Mouse (Mus musculus) left cerebral cortex, adult 2 months (tissue): ENCODE results near the gene Eif1ax. TPM values are rescaled to one million over a fixed set of nuclear protein-coding genes. Genes with fewer than 3 reads are reported as not detected.
A peak's percentile ranks its signal among the peaks of the same experiment; 100 is the strongest.
"Not testable (repeated sequence)": the region's sequence is repeated elsewhere in the genome, so short reads cannot be mapped to it uniquely, and the experiment has no call there.

ENCODE experiments used
- DNase-seq, 2 experiments: peaks; one replicate each; pipeline ENCODE4 v3.0.0; 2021 to 2022; ENCODE audit warnings: low spot score in 2 of 2, mixed read lengths in 1 of 2; ENCODE audit errors: extremely low spot score in 1 of 2
- H3K27ac ChIP-seq: fragments of 200-600 bp; 2 replicates; pipeline ENCODE4 v1.8.1; 2022
- H3K4me3 ChIP-seq: fragments of 200-600 bp; 2 replicates; pipeline ENCODE4 v1.8.1; 2022
- CTCF ChIP-seq: fragments of 200-600 bp; IDR thresholded peaks from 2 replicates; pipeline ENCODE4 v1.8.1; 2022; ENCODE audit warnings: antibody characterized with exemption, mild to moderate bottlenecking, moderate library complexity
- intact Hi-C: fragments of 180-260 bp; cut with DNase I; formaldehyde crosslinking; loops from one replicate; pipeline ENCODE4 v1.15.1; 2025
- long read RNA-seq, 2 experiments: library from polyadenylated mRNA; stranded (forward); transcript quantifications; one replicate each; pipeline ENCODE4 v2.0.0; 2021; ENCODE audit warnings: borderline mapping rate in 2 of 2
- total RNA-seq, 2 experiments: library from RNA; stranded (reverse); gene quantifications; 2 replicates each; pipeline ENCODE4 v1.2.3; 2021

Gene Eif1ax
- total RNA-seq: 100 to 1,000 TPM; 126 to 127 TPM
- long read RNA-seq, experiment 1, full-length matches to known transcripts: 130 of 144 reads
- long read RNA-seq, experiment 1, partial matches to known transcripts: 2 of 144 reads
- long read RNA-seq, experiment 1, other reads (novel, unspliced or antisense): 12 of 144 reads
- long read RNA-seq, experiment 2, full-length matches to known transcripts: 57 of 64 reads
- long read RNA-seq, experiment 2, partial matches to known transcripts: 3 of 64 reads
- long read RNA-seq, experiment 2, other reads (novel, unspliced or antisense): 4 of 64 reads

DNA sequence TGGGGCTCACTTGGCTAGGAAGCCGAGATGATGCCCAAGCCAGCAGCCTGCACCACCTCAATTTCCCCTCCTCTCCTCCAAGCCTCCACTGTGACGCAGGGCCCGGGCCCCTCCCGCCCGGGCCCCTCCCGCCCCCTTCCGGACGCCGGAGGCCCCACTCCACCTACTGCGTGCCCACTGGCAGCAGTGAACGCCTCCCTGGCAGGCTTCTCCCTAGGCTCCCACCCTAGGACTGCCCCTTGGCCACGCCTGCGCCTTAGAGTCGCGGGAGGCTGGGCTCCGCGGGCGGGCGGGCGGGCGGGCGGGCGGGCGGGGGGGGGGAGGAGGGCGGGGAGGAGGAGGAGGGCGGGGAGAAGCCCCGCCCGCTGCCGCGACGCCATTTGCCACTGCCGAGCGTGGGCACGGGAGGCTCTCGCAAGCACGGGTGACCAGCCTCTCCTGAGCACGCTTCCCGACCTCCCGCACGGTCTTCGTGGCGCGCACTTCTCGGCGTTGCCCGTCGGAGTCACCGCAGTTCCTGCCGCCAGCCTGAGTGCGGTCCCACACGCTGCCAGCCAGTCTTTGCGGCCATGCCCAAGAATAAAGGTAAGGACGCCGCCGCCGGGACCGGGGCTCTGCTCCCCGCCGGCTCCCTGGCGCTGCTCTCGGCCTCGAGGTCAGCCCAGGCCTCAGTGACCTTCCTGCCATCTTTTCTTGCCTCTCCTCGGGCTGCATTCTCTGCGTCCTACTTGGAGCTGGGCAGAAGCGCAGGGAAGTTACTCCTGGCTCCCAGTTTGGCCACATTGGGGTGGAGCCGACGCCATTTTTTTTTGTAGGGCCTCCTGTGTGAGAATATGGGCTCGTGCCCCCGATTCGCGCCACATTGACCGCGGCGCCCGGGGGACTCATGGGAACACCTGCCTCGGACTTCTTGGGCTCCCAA is at the start of gene Eif1ax:
Gene Eif1ax (plus strand): TSS at position 348 of the 922 bp plus-strand sequence.
- no peak; the same call in none of the 2 replicates for TF ChIP-seq CTCF
- peak within 1 kb of the TSS; percentile 67 for H3K27ac ChIP-seq
- DNase-seq: peak; percentile 47 to 65
- intact Hi-C loops: no loop called here
- H3K4me3 ChIP-seq: peak within 1 kb of the TSS; percentile 68

DNA sequence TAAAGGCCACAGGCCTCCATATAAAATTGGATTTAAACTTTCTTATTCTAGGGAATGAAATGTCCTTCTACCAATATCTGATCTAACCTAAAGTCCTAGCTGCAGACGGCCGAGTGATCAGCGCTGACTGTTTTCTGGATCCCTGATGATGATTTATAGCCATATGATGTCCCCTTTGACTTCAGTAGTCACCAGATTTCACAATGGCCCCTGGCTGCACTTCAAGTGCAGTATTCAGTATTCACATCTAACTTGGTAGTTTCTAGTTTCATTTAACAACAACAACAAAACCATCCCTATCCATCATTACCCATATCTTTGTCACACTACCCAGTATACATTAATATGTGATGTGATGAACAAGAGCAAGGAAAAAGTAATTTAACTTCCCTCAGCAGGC is 7.5 kb upstream of the Eif1ax start:
- H3K4me3 ChIP-seq: no peak overlapping the region
- H3K27ac ChIP-seq: no peak overlapping the region
- no peak for TF ChIP-seq CTCF
- no peak for DNase-seq
- intact Hi-C loops: no loop called here

DNA sequence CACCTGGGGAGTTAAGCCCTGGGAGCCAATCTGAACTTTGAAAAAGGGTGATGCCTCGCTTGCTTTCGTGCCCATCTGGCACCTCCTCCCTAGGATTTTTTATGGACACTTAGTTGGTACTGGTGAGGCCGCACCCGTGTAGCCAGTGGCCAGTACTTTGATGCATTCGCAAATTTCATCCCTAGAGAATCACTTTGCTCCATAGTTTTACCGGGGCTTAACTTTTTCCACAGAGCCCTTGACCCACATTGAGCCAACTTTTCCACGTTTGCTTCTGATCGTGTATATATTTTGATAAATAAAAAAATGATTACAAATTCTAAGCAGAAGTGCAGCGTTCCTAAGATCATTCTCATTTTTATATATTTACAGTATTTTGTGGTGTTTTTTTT is 771 bp downstream of the Eif1ax start:
- H3K27ac ChIP-seq: peak overlapping the region; percentile 54; the same call in 1 of the 2 replicates
- TF ChIP-seq CTCF: no peak
- peak overlapping the region; percentile 68 for H3K4me3 ChIP-seq
- DNase-seq: no peak
- intact Hi-C loops: no loop called here

DNA sequence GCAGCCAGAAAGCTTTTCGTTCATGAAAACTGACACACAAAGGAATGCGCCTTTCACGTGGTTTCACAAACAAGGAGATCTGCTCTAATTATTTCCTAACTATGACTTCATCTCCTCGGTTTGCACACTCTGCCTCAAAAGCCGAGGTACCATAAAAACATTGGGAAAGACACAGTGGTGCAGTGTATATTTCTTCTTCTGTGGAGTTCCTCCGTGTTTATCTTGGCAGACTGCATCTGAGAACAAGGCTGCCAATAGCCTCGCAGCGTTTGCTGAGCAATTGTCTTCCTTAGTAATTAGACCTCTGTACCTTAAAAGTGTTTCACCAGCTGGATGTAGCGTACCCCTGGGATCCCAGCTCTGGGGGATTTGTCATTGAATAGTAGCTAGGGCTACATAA is 15.1 kb downstream of the Eif1ax start:
- TF ChIP-seq CTCF: no peak
- no peak for DNase-seq
- intact Hi-C loops: no loop called here
- H3K4me3 ChIP-seq: no peak overlapping the region
- no peak overlapping the region for H3K27ac ChIP-seq

DNA sequence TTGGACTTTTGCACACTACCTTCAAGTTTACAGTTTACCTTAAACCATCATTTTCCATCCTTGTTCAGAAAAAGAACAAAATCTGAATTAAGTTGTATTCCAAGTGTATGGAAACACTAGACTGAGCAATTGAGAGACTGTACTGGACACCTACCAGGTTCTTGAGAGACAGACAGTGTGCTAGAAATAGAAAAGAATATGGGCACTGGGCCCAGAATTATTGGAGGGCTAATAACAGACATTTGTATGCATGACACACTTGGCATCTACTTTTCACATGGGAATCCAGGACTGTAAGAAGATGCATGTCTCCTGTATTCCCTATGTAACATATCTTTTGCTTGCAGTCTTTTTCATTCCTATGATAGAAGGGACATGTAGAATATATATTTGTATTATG is 17.0 kb downstream of the Eif1ax start:
- H3K27ac ChIP-seq: no peak overlapping the region
- no peak overlapping the region for H3K4me3 ChIP-seq
- no peak for DNase-seq
- intact Hi-C loops: no loop called here
- TF ChIP-seq CTCF: no peak

DNA sequence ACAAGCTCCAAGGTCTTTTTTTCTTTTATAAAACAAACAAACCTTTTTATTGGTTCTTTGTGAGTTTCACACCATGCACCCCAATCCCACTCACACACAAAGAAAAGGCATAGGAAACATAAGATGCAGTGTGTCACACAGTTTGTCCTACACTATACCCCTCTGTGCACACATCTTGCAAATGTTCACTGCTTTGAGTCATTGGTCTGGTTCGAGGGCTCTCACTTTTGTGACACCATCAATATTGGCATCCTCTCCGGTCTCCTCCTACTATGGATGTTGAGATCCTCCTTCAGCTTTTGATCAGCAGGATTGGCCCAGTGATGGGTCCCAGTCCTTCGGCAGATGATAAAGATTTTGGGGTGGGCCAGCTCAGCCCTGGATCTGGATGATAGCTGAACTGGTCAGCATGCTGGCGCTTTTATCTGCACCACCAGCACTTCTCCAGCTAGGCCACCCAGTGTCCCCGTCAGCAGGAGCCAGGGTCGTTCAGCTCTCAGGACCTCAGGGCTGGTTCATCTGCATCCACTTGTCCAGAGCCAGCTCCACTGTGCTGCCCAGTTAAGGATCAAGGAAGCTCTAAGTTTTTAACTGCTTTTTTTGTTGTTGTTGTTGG is 18.5 kb downstream of the Eif1ax start:
- no peak for TF ChIP-seq CTCF
- intact Hi-C loops: no loop called here
- Histone ChIP-seq H3K27ac (no peak overlapping the region), H3K4me3 (no peak overlapping the region)
- no peak for DNase-seq

DNA sequence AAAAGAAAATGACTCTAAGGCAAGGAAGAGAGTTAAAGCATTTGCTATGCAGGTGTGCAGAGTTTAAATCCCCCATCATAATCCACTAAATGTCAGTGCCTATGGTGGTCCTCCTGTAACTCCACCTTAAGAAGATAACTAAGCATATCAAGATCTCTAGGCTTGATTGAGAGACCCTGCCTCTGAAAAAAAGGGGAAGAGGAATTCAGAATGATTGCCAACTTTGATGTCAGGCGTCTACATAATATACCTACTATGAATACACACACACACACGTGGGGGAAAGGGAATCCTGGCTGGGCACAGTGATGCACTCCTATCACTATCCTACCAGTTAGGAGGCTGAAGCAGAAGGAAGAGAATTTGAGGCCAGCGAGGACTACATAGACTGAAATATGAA is 19.3 kb downstream of the Eif1ax start:
- Histone ChIP-seq H3K27ac (no peak overlapping the region), H3K4me3 (no peak overlapping the region)
- no peak for DNase-seq
- TF ChIP-seq CTCF: no peak
- intact Hi-C loops: no loop called here

DNA sequence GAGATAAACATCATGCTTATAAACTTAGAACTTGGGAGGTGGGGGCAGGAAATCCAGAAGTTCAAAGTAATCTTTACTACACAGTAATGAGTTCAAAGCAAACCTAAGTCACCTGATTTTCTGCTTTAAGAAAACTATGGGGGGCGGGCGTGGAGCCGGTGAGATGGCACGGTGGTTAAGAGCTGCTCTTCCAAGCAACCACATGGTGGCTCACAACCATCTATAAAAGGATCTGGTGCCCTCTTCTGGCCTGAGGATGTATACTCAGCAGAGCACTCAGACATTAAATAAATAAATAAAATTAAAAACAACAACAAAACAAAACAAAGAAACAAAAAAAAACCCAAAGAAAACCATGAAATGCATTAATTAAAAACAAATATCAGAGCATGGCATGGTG is 37.3 kb downstream of the Eif1ax start:
- peak; percentile 53 for TF ChIP-seq CTCF
- DNase-seq: peak in 1 of 2 experiments; percentile 10

DNA sequence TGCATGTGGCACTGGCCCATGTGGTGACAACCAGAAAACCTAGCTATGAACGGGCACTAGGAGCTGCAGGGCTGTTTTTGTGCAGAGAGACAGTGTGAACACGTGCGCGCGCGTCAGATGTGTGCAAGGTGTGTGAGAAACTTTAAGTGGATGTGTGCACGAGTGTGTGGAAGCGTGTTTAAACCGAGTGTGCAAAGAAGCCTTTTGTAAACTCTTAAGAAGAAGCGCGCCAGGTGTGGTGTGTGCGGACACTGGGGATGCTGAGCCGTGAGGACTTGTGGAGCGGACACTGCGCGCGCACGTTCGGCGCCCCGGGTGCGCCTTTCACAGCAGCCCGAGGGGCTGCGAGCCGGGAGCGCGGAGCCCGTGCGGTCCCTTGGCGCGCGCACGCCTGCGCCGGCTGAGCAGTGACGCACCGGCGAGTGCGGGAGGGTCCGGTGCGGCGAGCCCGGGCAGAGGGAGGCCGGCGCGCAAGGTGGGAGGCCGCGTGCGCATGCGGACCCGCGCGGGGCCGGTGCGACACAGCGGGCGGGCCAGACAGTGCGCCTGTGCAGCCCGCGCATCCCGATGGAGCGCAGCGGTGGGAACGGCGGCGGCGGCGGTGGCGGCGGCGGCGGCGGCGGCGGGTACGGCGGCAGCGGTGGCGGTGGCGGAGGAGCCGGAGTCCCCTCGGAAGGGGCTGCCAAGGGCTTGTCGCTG is 42.3 kb downstream of the Eif1ax start, which contains the start of gene Map7d2:
Gene Map7d2 (plus strand): TSS at position 443 of the 699 bp plus-strand sequence.
- peak within 1 kb of the TSS; percentile 55 for H3K4me3 ChIP-seq
- no peak for TF ChIP-seq CTCF
- H3K27ac ChIP-seq: peak within 1 kb of the TSS; percentile 80
- peak; percentile 62 to 69 for DNase-seq
- intact Hi-C loops: no loop called here

More for the DNA sequence above, 37.3 kb downstream of the Eif1ax start:
- H3K4me3 ChIP-seq: no peak overlapping the region
- intact Hi-C loops: no loop called here
- no peak overlapping the region for H3K27ac ChIP-seq

DNA sequence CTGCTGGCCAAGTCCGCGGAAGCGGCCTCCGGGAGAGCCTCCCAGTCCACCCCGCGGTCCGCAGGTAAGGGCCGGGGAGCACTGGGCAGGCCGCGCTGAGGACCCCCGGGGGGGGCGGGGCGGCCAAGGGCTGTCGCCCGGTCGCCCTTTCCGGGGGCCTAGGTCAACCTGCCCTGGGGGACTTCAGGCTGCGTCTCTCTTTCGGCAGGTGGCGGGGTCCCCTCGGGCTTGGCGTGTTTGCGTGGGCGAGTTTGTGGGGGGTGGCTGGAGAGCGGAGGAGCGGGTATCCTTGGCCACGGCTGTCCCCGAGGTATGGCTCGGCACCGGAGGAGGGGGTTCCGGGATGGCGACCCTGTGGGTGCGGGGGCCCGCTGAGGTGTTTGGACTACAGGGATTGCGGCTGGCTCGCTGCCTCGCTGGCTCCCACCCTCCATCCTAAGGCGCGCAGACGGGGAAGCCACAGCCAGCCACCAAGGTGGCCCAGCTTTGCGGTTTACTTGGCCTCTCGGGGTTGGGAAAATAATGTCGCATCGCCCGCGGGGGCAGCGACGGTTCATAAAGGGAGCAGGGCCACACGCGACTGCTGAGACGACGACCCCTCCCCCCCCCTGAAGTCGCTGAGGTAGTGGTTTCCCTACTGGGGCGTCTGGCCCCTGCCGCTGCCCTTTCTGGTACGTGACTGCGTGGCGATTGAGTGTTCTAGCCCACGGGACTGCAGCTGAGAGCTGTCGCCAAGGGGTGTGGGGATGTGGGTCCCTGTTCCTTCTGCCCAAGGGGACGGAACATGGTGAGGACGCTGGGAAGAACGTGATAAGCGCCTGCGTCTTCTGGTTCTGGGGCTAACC is 43.1 kb downstream of the Eif1ax start:
- peak; percentile 11 to 18 for DNase-seq
- intact Hi-C loops: no loop called here
- Histone ChIP-seq H3K27ac (peak overlapping the region; percentile 80), H3K4me3 (peak overlapping the region; percentile 55)
- no peak for TF ChIP-seq CTCF

DNA sequence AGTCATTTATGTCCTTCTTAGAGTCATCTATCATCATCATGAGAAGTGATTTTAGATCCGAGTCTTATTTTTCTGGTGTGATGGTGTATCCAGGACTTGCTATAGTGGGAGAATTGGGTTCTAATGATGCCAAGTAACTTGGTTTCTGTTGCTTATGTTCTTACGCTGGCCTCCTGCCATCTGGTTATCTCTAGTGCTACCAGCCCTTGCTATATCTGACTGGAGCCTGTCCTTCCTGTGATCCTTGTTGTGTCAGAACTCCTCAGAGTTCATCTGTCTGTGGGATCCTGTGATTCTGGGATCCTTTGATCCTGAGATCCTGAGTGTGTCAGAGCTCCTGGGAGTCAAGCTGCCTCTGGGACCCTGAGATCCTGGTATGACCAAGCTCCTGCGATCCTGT is 58.5 kb downstream of the Eif1ax start:
- intact Hi-C loops, H3K27ac ChIP-seq, H3K4me3 ChIP-seq, DNase-seq: not testable (repeated sequence)

Other genes with a start within 250 kb of the Eif1ax start
- gene Rps6ka3, start 161.9 kb upstream of the Eif1ax start, total RNA-seq: 10 to 100 TPM; 53.5 TPM
- 100 to 1,000 TPM in 1 of 2 experiments, 10 to 100 TPM in 1; 96.9 to 127 TPM for gene Map7d2, start 42.4 kb downstream of the Eif1ax start, total RNA-seq
- gene Bclaf3, start 154.5 kb downstream of the Eif1ax start, total RNA-seq: 10 to 100 TPM; 11.7 to 13.0 TPM